Mouse (Mus musculus): ENCODE results near the gene Limk2.

The Limk2 gene

GRCm38 (mm10) chr11:3333111-3333695 lies 75.8 kb downstream of the Limk2 start:
- DNase-seq (ENCODE audit: low spot score) = no peak

DNA sequence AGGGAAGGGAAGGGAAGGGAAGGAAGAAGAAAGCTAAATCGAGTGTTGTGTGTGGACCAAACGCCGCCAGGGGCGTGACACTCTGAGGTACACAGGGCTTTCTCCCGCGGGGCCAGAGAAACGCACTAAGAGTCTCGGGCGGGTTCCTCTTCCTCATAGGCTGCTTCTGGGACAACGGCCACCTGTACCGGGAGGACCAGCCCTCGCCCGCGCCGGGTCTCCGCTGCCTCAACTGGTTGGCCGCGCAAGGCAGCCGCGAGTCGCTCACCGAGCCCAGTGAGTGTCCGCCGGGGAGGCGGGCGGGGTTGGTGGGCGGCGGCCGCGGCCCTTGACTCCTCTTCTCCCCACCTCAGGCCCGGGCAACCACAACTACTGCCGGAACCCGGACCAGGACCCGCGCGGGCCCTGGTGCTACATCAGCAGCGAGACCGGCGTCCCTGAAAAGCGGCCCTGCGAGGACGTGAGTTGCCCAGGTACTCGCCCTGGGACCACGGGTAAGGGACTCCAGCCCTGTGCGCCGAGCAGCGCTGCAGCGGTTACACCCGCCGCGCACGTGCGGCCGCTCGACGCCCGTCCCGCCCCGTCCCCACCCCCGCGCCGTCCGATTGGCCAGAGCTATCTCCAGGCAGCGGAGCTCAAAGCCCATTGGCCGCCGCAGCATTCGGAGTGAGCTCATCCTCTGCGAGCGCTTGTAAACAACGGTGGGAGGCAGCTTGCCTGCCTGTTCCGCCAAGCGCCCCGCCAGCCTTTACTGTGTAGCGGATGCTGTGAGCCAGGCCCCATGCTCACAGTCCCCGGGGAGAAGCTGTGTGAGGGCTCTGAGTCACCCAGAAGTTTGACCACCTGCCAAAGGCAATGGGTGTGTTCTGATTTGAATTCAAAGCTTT lies 77.0 kb downstream of the Limk2 start:
- DNase-seq (ENCODE audit: low spot score) = peak; percentile 79

- DNase-seq (ENCODE audit: low spot score) = no peak
Observed at GRCm38 (mm10) chr11:3330991-3331750, 77.8 kb downstream of the Limk2 start.

DNA sequence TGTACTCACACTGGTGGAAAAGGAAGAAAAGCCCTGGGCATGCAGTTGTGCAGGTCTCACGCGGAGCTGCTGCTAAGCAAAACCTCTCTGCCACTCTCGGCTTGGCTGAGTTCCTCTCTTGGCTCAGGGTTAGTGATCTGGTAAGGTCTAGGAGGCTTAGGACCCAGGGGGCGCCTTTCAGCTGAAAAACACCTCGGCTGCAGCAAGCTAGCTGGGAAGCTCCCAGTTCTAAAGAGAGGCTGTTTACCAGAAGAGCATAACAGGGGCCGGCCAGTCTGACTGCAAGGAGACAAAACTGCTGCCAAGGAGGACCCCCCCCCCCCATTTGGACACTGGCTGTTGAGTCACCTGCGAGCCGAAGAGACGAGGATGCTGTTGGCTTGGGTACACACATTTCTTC lies 78.4 kb downstream of the Limk2 start:
- peak; percentile 73 for DNase-seq (ENCODE audit: low spot score)

DNA sequence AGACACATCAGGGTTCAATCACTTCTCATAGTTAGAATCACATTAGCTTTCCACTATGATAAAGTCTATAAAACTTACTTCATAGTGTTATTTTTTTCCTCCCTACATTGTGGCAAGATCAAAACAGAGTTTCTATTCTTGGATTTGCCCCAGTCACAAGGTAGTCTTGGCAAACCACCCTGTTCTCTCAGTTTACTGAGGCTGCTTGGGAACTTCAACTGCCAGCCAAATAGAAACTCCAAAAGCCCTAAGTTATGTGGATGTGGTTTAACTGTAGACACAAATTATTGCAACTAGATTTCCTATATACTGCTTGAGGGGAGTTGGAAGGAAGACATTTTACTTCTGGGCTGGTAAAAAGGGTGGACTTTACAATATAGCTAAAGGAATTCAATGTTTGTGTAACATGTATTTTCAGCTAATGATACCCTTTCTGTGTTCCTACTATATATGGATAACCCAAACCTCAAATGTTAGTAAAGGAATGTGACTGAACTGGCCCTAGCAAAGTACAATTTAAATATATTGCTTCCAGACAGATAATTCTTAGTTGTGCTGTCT lies 79.0 kb downstream of the Limk2 start, which contains the start of gene Pik3ip1:
Pik3ip1 (plus strand) TSS at position 511 of the 561 bp plus-strand sequence.
- DNase-seq (ENCODE audit: low spot score) = no peak

DNA sequence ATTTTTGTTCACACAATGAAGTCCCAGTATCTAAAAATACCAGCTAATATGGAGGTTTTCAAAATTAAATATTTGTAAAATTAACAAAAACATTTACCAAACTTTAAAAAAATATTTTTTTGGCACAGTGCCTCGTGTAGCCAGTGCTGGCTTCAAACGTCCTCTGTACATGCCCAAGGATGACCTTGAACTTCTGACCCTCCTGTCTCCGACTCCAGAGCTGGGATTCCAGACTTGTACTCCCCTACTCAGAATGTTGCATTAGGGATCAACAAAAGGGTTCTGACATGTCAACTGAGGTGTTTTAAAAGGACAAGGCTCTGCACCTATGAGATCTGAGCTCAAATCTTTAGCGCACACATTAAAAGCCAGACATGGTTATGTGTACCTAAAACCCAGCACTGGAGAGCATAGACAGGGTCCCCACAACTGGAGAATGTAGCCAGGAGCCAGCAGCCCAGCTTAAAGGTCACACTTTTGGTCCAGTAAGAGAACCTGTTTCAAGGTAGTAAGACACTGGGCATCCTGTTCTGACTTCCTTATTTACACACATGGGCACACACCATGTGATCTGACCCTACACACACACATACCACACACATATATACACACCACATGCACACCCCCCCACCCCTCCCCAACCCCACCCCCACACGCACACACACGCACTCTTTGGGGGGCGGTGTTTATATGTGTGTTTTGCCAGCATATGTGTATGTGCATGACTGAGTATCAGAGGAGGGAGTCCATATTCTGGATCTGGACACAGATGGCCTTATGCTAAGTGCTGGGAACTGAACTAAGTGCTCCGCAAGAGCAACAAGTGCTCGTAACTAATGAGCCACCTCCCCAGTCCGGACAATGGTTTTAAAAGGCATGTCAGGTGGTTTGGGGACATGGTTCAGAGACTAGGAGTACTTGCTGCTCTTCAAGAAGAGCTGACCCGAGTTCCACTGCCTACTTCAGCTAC lies 79.9 kb downstream of the Limk2 start:
- DNase-seq (ENCODE audit: low spot score) = no peak

GRCm38 (mm10) chr11:3328271-3328670 lies 80.7 kb downstream of the Limk2 start:
- no peak for DNase-seq (ENCODE audit: low spot score)

DNA sequence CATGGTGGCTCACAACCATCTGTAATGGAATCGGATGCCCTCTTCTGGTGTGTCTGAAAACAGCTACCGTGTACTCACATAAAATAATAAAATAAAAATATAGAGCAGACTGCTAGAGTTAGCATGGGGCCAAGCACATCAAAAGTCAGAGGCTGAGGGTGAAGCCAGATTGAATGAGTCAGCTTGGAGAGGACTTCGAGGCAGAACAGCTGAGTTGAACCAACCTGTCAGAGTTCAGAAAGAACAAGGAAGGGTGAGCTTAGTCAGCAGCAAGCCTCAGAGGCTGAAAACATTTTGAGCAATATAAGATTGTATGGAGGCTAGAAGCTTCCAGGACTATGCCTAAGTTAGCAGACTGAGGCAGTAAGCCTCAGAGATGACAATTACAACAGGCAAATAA lies 90.7 kb downstream of the Limk2 start:
- DNase-seq (ENCODE audit: low spot score) = no peak

DNA sequence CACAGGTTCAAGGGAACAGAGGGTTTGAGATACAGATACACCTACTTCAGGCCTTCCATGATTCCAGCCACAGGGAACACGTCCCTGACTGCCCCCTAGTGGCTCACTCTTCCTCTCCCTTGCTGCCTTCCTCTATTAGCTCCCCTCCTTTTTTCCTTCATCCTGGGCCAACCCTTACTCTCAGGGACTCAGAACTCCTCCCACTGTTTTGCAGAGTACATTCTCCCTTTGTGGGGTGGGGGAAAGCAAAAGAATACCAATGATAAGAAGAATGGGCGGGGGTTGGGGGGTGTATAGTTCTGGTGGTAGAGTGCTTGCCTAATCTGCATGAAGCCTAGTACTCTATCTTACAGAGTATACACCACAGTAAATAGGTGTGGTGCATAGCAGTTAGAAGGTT lies 94.8 kb downstream of the Limk2 start:
- DNase-seq (ENCODE audit: low spot score) = peak; percentile 49

- no peak for DNase-seq (ENCODE audit: low spot score)
Observed at GRCm38 (mm10) chr11:3313294-3313693, 95.7 kb downstream of the Limk2 start.

GRCm38 (mm10) chr11:3311586-3312347 lies 97.2 kb downstream of the Limk2 start:
- no peak for DNase-seq (ENCODE audit: low spot score)

GRCm38 (mm10) chr11:3310789-3311585 lies 98.0 kb downstream of the Limk2 start:
- DNase-seq (ENCODE audit: low spot score) = no peak

- no peak for DNase-seq (ENCODE audit: low spot score)
Observed at GRCm38 (mm10) chr11:3309884-3310283, 99.1 kb downstream of the Limk2 start.

DNA sequence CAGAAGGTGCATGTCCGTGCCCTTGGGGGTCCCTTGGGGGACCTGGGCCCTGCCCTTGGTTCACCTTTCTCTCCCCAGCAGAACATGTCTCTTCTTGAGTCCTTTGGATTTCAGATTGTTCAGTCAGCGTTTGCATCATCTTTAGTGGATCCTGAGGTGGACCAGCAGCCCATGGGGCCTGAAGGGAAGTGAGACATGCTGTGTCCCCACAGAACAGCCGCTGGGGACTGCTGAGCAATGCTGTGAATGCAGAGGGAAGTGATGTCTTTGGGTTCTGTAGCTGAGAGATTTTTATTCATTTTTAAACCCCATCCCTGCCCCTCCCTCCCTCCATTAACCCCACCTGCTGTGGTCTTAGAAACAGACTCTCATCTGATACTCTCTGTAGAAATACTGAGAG lies 101.1 kb downstream of the Limk2 start:
- DNase-seq (ENCODE audit: low spot score) = no peak

GRCm38 (mm10) chr11:3305821-3306220 lies 103.2 kb downstream of the Limk2 start:
- no peak for DNase-seq (ENCODE audit: low spot score)

- DNase-seq (ENCODE audit: low spot score) = no peak
Observed at GRCm38 (mm10) chr11:3302792-3303191, 106.2 kb downstream of the Limk2 start.

DNA sequence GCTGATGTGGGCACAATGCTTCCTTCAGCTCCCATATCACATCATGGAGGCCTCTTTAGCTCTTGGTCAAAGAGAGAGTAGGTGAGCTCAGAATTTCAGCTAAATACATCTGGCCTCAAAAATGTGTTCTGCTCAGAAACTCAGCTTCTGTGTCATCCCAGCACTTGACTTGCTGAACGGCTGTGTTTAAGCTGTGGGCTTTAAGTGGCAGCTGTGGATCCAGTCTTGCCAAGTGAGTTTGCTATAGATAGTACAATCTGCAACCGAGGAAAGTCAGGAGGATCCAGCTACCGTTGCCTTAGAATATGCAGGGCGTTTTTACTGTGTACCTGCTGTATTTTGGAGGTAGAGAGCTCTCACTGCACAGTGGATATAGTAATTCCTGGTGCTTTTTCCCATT lies 106.6 kb downstream of the Limk2 start:
- no peak for DNase-seq (ENCODE audit: low spot score)

GRCm38 (mm10) chr11:3301075-3301474 lies 107.9 kb downstream of the Limk2 start:
- no peak for DNase-seq (ENCODE audit: low spot score)

DNA sequence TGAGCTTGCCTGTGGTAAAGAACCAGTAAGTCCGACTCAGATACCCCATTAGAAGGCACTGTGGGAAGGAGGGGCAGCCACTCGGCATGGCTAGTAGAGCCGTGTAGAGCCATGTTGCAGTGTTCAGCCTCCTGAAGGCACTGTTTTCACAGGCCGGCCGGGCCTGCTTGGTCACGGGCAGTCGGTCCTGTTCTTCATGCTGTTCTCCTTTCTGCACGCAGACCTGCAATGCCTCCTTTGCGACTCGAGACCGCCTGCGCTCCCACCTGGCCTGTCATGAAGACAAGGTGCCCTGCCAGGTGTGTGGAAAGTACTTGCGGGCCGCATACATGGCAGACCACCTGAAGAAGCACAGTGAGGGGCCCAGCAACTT lies 110.2 kb downstream of the Limk2 start:
- DNase-seq (ENCODE audit: low spot score) = no peak

Data from urinary bladder, postnatal 25 days (tissue).